Mouse (Mus musculus) stomach, postnatal 0 days (tissue): Measurements from ENCODE around the gene Fcf1.

ENCODE experiments used
- CTCF ChIP-seq: IDR thresholded peaks from 2 replicates; pipeline ENCODE4 v1.5.1; 2016; ENCODE audit warnings: antibody characterized with exemption, low read depth, mild to moderate bottlenecking, moderate library complexity
- EP300 ChIP-seq: optimal IDR thresholded peaks from 2 replicates; pipeline ENCODE3; 2016; ENCODE audit warnings: antibody characterized with exemption

GRCm38 (mm10) chr12:85032710-85033109, 62.0 kb downstream of the Fcf1 start:
- peak; percentile 70 for TF ChIP-seq CTCF
- TF ChIP-seq EP300, result no peak
